Mouse (Mus musculus) testis, adult 2 months (tissue): Measurements from ENCODE around the gene Rpa3.

Source experiments
- CTCF ChIP-seq: fragments of 200-500 bp; IDR thresholded peaks from 2 replicates; pipeline ENCODE4 v1.5.1; 2012; ENCODE audit warnings: low read depth, mild to moderate bottlenecking, inconsistent platforms, low read length, moderate library complexity; ENCODE audit not compliant: control insufficient read depth, insufficient read depth, insufficient replicate concordance
- POLR2A ChIP-seq: fragments of 200-500 bp; IDR thresholded peaks from 2 replicates; pipeline ENCODE4 v1.6.1; 2012; ENCODE audit warnings: low read depth, mild to moderate bottlenecking, inconsistent platforms, low read length, moderate library complexity; ENCODE audit not compliant: control insufficient read depth

DNA sequence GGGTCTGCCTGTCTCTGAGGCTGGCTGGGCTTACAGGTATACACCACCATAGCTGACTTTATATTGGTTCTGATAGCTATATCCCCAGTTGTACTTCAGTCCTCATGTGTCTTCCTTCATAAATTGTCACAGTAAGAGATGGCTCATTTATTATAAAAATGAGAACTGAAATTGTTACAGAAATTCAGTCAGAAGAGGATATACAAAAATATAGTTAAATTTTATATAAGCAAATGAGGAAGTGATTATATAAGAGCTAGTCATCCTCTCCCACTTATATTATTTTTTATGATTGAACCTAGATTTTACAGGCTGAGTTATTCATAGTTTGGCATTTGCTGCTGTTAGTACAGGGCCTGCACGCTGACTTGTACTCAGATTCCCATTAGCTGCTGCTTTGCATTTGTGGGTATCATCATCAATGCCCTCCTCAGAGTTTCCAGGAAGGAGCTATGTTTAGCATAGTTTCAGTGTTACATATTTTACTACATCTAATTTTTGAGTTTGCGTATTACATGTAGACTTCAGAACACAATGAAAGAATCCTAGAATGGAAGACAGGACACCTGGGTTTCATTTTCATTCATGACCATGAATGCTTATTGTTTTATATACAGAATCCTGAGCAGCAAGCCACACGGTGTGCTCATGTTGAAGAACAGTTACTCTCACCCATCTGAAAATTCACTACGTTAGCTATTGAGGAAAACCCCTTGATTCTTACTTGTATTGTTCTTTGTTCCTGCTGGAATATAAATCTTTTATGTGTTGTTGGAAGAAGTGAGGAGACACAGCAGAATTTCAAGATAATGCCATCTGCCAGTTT lies 30.0 kb upstream of the Rpa3 start:
- TF ChIP-seq CTCF (no peak), POLR2A (no peak)
